Mouse (Mus musculus) C2C12 (cell line): ENCODE data around the gene Tubgcp2. TPM values are rescaled to one million over a fixed set of nuclear protein-coding genes. Genes with fewer than 3 reads are reported as not detected.

Source experiments
- H3K27me3 ChIP-seq: one replicate; pipeline ENCODE4 v1.6.1; 2011; ENCODE audit not compliant: control insufficient read depth, insufficient read depth, insufficient read length
- H3K36me3 ChIP-seq: one replicate; pipeline ENCODE4 v1.6.1; 2011; ENCODE audit not compliant: control insufficient read depth, insufficient read depth
- H3K4me3 ChIP-seq: one replicate; pipeline ENCODE4 v1.5.1; 2011; ENCODE audit warnings: mild to moderate bottlenecking, control low read depth; ENCODE audit not compliant: poor library complexity, insufficient read depth, severe bottlenecking
- H3K79me2 ChIP-seq: one replicate; pipeline ENCODE4 v1.6.1; 2011; ENCODE audit not compliant: control insufficient read depth, insufficient read depth
- H3K79me3 ChIP-seq: one replicate; pipeline ENCODE4 v1.6.1; 2011; ENCODE audit warnings: low read depth, control low read depth
- H3ac ChIP-seq: one replicate; pipeline ENCODE3; 2011; ENCODE audit warnings: low read depth; ENCODE audit not compliant: control insufficient read depth, insufficient read length
- CEBPB ChIP-seq: IDR thresholded peaks from one replicate; pipeline ENCODE4 v1.6.1; 2011; ENCODE audit warnings: low read depth, mild to moderate bottlenecking, control low read depth, moderate library complexity
- CTCF ChIP-seq: IDR thresholded peaks from one replicate; pipeline ENCODE4 v1.5.1; 2011; ENCODE audit not compliant: control insufficient read depth, insufficient read depth, insufficient read length
- FOSL1 ChIP-seq: IDR thresholded peaks from one replicate; pipeline ENCODE4 v1.8.0; 2011; ENCODE audit warnings: mild to moderate bottlenecking, low read length; ENCODE audit not compliant: poor library complexity, insufficient read depth, severe bottlenecking
- MAX ChIP-seq: IDR thresholded peaks from one replicate; pipeline ENCODE4 v1.6.1; 2011; ENCODE audit warnings: mild to moderate bottlenecking, control low read depth
- MYOD1 ChIP-seq: IDR thresholded peaks from one replicate; pipeline ENCODE4 v1.6.1; 2011; ENCODE audit warnings: low read depth; ENCODE audit not compliant: control insufficient read depth, insufficient read length
- MYOG ChIP-seq: IDR thresholded peaks from one replicate; pipeline ENCODE4 v1.6.1; 2011; ENCODE audit not compliant: control insufficient read depth, insufficient read length; ENCODE audit errors: extremely low read depth
- USF1 ChIP-seq: IDR thresholded peaks from one replicate; pipeline ENCODE4 v1.6.1; 2011; ENCODE audit warnings: low read depth, mild to moderate bottlenecking, control low read depth, moderate library complexity
- polyA plus RNA-seq: library from polyadenylated mRNA; unstranded; fragments of >200 nt; fragmentation: generic; extraction: Trizol; gene quantifications from one replicate; pipeline ENCODE4 v1.2.1, GENCODE M21; 2012; ENCODE audit warnings: missing spikeins

Gene Tubgcp2
- polyA plus RNA-seq, 1 experiment, result 31.7 TPM

- Histone ChIP-seq H3K36me3 (peaks cover 34% of the 10 kb centered on the region), H3K27me3 (no peaks in the 10 kb centered on the region), H3K79me2 (peaks cover 40% of the 10 kb centered on the region), H3K79me3 (peaks cover 19% of the 10 kb centered on the region), H3K4me3 (peak overlapping the region; percentile 64), H3ac (peak overlapping the region; percentile 91)
- TF ChIP-seq CEBPB (no peak), CTCF (no peak), MYOG (no peak), MAX (no peak), MYOD1 (no peak), FOSL1 (no peak), USF1 (no peak)
Observed at GRCm38 (mm10) chr7:140035456-140035855, 1.0 kb downstream of the Tubgcp2 start.

GRCm38 (mm10) chr7:140033386-140033785 lies 3.1 kb downstream of the Tubgcp2 start:
- Histone ChIP-seq H3K36me3 (peaks cover 43% of the 10 kb centered on the region), H3ac (no peak overlapping the region), H3K79me2 (peaks cover 40% of the 10 kb centered on the region), H3K79me3 (peaks cover 19% of the 10 kb centered on the region), H3K27me3 (no peaks in the 10 kb centered on the region), H3K4me3 (no peak overlapping the region)
- TF ChIP-seq FOSL1 (no peak), MYOG (no peak), MAX (no peak), USF1 (no peak), CTCF (no peak), MYOD1 (no peak), CEBPB (no peak)

- Histone ChIP-seq H3K79me2 (peaks cover 36% of the 10 kb centered on the region), H3K27me3 (no peaks in the 10 kb centered on the region), H3K4me3 (no peak overlapping the region), H3K79me3 (peaks cover 20% of the 10 kb centered on the region), H3K36me3 (peaks cover 46% of the 10 kb centered on the region), H3ac (no peak overlapping the region)
- TF ChIP-seq MYOG, result no peak
- no peak for TF ChIP-seq USF1
- TF ChIP-seq FOSL1, result no peak
- TF ChIP-seq MYOD1, result no peak
Observed at GRCm38 (mm10) chr7:140032366-140032765, 4.1 kb downstream of the Tubgcp2 start.

GRCm38 (mm10) chr7:140031771-140032170 lies 4.7 kb downstream of the Tubgcp2 start:
- Histone ChIP-seq H3ac (no peak overlapping the region), H3K79me2 (peaks cover 30% of the 10 kb centered on the region), H3K79me3 (peaks cover 18% of the 10 kb centered on the region), H3K36me3 (peaks cover 43% of the 10 kb centered on the region), H3K27me3 (no peaks in the 10 kb centered on the region), H3K4me3 (no peak overlapping the region)
- TF ChIP-seq MYOD1 (no peak), MAX (no peak), MYOG (no peak), FOSL1 (no peak), CTCF (no peak), CEBPB (no peak), USF1 (no peak)

- H3K36me3 ChIP-seq, result peaks cover 4% of the 10 kb centered on the region
- H3K27me3 ChIP-seq, result no peaks in the 10 kb centered on the region
- no peak overlapping the region for H3K4me3 ChIP-seq
- H3K79me3 ChIP-seq, result no peaks in the 10 kb centered on the region
- no peak overlapping the region for H3ac ChIP-seq
- TF ChIP-seq MAX (no peak), MYOD1 (no peak), MYOG (no peak), USF1 (no peak), CTCF (no peak), CEBPB (no peak), FOSL1 (no peak)
- H3K79me2 ChIP-seq, result no peaks in the 10 kb centered on the region
Observed at GRCm38 (mm10) chr7:140011336-140011735, 25.1 kb downstream of the Tubgcp2 start.

- H3K79me2 ChIP-seq, result no peaks in the 10 kb centered on the region
- no peaks in the 10 kb centered on the region for H3K79me3 ChIP-seq
- TF ChIP-seq USF1, result no peak
- no peak for TF ChIP-seq FOSL1
- no peak for TF ChIP-seq MYOG
- no peak for TF ChIP-seq MYOD1
- TF ChIP-seq CEBPB, result no peak
- no peak for TF ChIP-seq CTCF
- no peak for TF ChIP-seq MAX
- H3K4me3 ChIP-seq, result no peak overlapping the region
- no peaks in the 10 kb centered on the region for H3K27me3 ChIP-seq
- H3ac ChIP-seq, result no peak overlapping the region
- H3K36me3 ChIP-seq, result peaks cover 17% of the 10 kb centered on the region
Observed at GRCm38 (mm10) chr7:140007781-140008180, 28.7 kb downstream of the Tubgcp2 start.
